Mouse (Mus musculus): ENCODE data around the gene Tspan5.

DNA sequence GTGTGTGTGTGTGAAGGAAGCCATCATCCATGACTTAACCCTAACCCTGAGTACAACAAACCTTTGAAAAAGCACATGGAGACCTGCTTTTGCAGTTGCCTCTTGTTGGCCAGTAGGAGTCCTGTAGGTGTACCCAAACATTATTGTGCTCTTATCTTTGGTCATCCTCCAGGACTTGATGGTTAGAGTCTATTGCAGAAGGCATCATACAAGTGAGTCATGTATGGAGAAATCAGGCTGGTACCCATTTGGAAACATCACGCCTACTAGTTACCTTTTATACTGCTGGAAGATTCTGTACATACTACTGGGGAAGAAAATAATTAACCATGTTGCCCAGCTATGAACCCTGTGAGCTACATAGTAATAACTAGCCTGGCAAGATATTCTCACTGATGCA lies 103.8 kb downstream of the Tspan5 start:
- TF ChIP-seq CTCF (IDR thresholded peaks at IDR 0.05; ENCODE audit: insufficient read depth, low read length) (no peak), POLR2A (IDR thresholded peaks at IDR 0.05; ENCODE audit: borderline replicate concordance, extremely low read depth, low read depth, low read length) (no peak)

Measured in lung, adult 2 months (tissue).